ENCODE assay signal across 7 mouse cellular contexts in the genomic region with DNA sequence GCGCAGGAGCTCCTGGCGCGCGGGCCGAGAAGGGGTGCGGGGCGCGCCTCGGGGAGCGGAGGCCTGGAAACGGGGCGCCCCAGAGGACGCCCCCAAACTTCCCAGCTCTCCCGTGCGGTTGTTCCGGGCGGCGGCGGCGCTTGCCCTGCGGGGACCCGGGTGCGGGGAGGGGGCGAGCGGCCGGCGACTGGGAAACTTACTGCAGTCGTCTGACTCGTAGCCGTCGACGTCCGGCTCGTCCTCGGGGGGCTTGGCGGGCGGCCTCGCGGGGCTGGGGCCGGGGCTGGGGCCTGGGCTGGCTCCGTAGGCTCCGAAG. TPM values are rescaled to one million over a fixed set of nuclear protein-coding genes. Genes with fewer than 3 reads are reported as not detected.
A peak's percentile ranks its signal among the peaks of the same experiment; 100 is the strongest.
DNase-seq lines count a peak whose midpoint lies in the region; ATAC-seq lines count a peak whose summit lies in the region.

No protein-coding gene starts in this region.

- H3K9me3 ChIP-seq in lung, embryonic 16.5 days (ENCODE audit: control insufficient read depth, low read length): no peaks in the 10 kb centered on the region
- H3K9me3 ChIP-seq in forebrain, embryonic 16.5 days (ENCODE audit: control insufficient read depth, low read length): no peaks in the 10 kb centered on the region
- H3K9me3 ChIP-seq in limb, embryonic 11.5 days (ENCODE audit: control insufficient read depth, low read length): no peaks in the 10 kb centered on the region
- H3K9me3 ChIP-seq in stomach, embryonic 14.5 days (ENCODE audit: control insufficient read depth, low read depth, low read length): no peaks in the 10 kb centered on the region

- peak overlapping the region; percentile 72 for H3K9ac ChIP-seq in lung, embryonic 16.5 days (ENCODE audit: low read length)
- H3K9ac ChIP-seq in forebrain, embryonic 16.5 days (replicated peaks; ENCODE audit: low read depth, low read length): peak overlapping the region; percentile 57
- peak overlapping the region; percentile 58 for H3K9ac ChIP-seq in limb, embryonic 11.5 days (ENCODE audit: low read length)
- peak overlapping the region; percentile 57 for H3K9ac ChIP-seq in stomach, embryonic 14.5 days (replicated peaks; ENCODE audit: low read depth, low read length)

- peak overlapping the region; percentile 57 for H3K4me3 ChIP-seq in lung, embryonic 16.5 days (ENCODE audit: low read length)
- peak overlapping the region; percentile 58 for H3K4me3 ChIP-seq in forebrain, embryonic 16.5 days (replicated peaks; ENCODE audit: low read length)
- H3K4me3 ChIP-seq in limb, embryonic 11.5 days (ENCODE audit: low read depth, low read length): peak overlapping the region; percentile 36
- H3K4me3 ChIP-seq in stomach, embryonic 14.5 days (ENCODE audit: low read depth, low read length): peak overlapping the region; percentile 49

- H3K4me2 ChIP-seq in lung, embryonic 16.5 days (ENCODE audit: low read depth, low read length): peak overlapping the region; percentile 83
- peak overlapping the region; percentile 61 for H3K4me2 ChIP-seq in forebrain, embryonic 16.5 days (ENCODE audit: low read length)
- H3K4me2 ChIP-seq in limb, embryonic 11.5 days (ENCODE audit: low read depth, severe bottlenecking): peak overlapping the region; percentile 57
- peak overlapping the region; percentile 68 for H3K4me2 ChIP-seq in stomach, embryonic 14.5 days (replicated peaks; ENCODE audit: low read depth, low read length)

- peaks cover 35% of the 10 kb centered on the region for H3K27me3 ChIP-seq in lung, embryonic 16.5 days (ENCODE audit: control insufficient read depth, insufficient read depth, low read depth, low read length)
- H3K27me3 ChIP-seq in forebrain, embryonic 16.5 days (replicated peaks; ENCODE audit: control insufficient read depth, insufficient read depth, low read length): peaks cover 26% of the 10 kb centered on the region
- peaks cover 54% of the 10 kb centered on the region for H3K27me3 ChIP-seq in limb, embryonic 11.5 days (ENCODE audit: control insufficient read depth, insufficient read depth, low read length)
- peaks cover 3% of the 10 kb centered on the region; the same call in 1 of the 2 replicates for H3K27me3 ChIP-seq in stomach, embryonic 14.5 days (ENCODE audit: control insufficient read depth, insufficient read depth, low read length)

- 1% methylated on average over 38 of the region's 42 CpGs for WGBS in lung, embryonic 16.5 days
- 2% methylated on average over 27 of the region's 42 CpGs for WGBS in forebrain, embryonic 16.5 days
- WGBS in limb, embryonic 11.5 days: under 1% methylated on average over 30 of the region's 42 CpGs
- 2% methylated on average over 28 of the region's 42 CpGs for WGBS in stomach, embryonic 14.5 days

- no peaks in the 10 kb centered on the region for H3K36me3 ChIP-seq in lung, embryonic 16.5 days (ENCODE audit: control insufficient read depth, insufficient read depth, low read length)
- no peaks in the 10 kb centered on the region for H3K36me3 ChIP-seq in forebrain, embryonic 16.5 days (ENCODE audit: control insufficient read depth, insufficient read depth)
- H3K36me3 ChIP-seq in limb, embryonic 11.5 days (ENCODE audit: control insufficient read depth, insufficient read depth, low read length): no peaks in the 10 kb centered on the region
- no peaks in the 10 kb centered on the region for H3K36me3 ChIP-seq in stomach, embryonic 14.5 days (ENCODE audit: control insufficient read depth, insufficient read depth, low read length)

- peaks cover 13% of the 10 kb centered on the region for H3K4me1 ChIP-seq in lung, embryonic 16.5 days (replicated peaks; ENCODE audit: control insufficient read depth, insufficient read depth, low read length)
- peaks cover 8% of the 10 kb centered on the region for H3K4me1 ChIP-seq in forebrain, embryonic 16.5 days (replicated peaks; ENCODE audit: control insufficient read depth, insufficient read depth, low read length)
- H3K4me1 ChIP-seq in limb, embryonic 11.5 days (ENCODE audit: control insufficient read depth, insufficient read depth, low read length): peaks cover 6% of the 10 kb centered on the region; the same call in 1 of the 2 replicates
- peaks cover 11% of the 10 kb centered on the region; the same call in 1 of the 2 replicates for H3K4me1 ChIP-seq in stomach, embryonic 14.5 days (ENCODE audit: control insufficient read depth, insufficient read depth, low read length)

- peak; percentile 13; the same call in 1 of the 2 replicates for ATAC-seq in lung, embryonic 16.5 days (ENCODE audit: low read depth)
- peak; percentile 16; the same call in 1 of the 2 replicates for ATAC-seq in forebrain, embryonic 16.5 days
- no peak for ATAC-seq in limb, embryonic 11.5 days (ENCODE audit: insufficient number of reproducible peaks, low FRiP score, low TSS enrichment, low read depth)
- ATAC-seq in stomach, embryonic 14.5 days (ENCODE audit: insufficient number of reproducible peaks, insufficient read depth, low FRiP score, low read depth): no peak

- H3K27ac ChIP-seq in lung, embryonic 16.5 days (ENCODE audit: low read length): no peak overlapping the region
- no peak overlapping the region for H3K27ac ChIP-seq in forebrain, embryonic 16.5 days (ENCODE audit: low read length)
- no peak overlapping the region for H3K27ac ChIP-seq in limb, embryonic 11.5 days (replicated peaks; ENCODE audit: low read depth, low read length)
- H3K27ac ChIP-seq in stomach, embryonic 14.5 days (ENCODE audit: low read length): no peak overlapping the region; the same call in 1 of the 2 replicates

- DNase-seq in lung, postnatal 36 days: no peak
- DNase-seq in limb, embryonic 11.5 days (ENCODE audit: low spot score): no peak
- DNase-seq in spleen, postnatal 14 days (ENCODE audit: low spot score in 2 of 2): no peak
- DNase-seq in gastrocnemius, postnatal 14 days: no peak

- intact Hi-C loops in gastrocnemius, postnatal 14 days (cut with DNase I; ENCODE audit: low total_unique reads): no loop called here

RNA-seq across cellular contexts. Expression of gene Doc2b, which starts 0.6 kb away (rescaled TPM):
- 0.44 and 0.68 TPM in 2 replicates for polyA plus RNA-seq in lung, embryonic 16.5 days (2015; fragmentation: Nextera tagmentation; extraction: Ambion mirVana)
- 2.3 and 3.0 TPM in 2 replicates for polyA plus RNA-seq in forebrain, embryonic 16.5 days (2015; fragmentation: Nextera tagmentation; extraction: Ambion mirVana)
- 0.19 and 0.27 TPM in 2 replicates for polyA plus RNA-seq in limb, embryonic 11.5 days (2014; fragmentation: Nextera tagmentation; extraction: Ambion mirVana)
- polyA plus RNA-seq in stomach, embryonic 14.5 days (2014; fragmentation: Nextera tagmentation; extraction: Ambion mirVana): 2.5 and 2.6 TPM in 2 replicates
- total RNA-seq in gastrocnemius, postnatal 14 days (2021): 1 to 10 TPM in 1 of 2 experiments, under 1 TPM in 1; 0.53 to 1.8 TPM

Comparison
In these comparisons a context has a peak if more than half of its experiments do, and no peak if none do; other contexts are left out.
1. ATAC-seq: peak in lung, embryonic 16.5 days (single experiment) and forebrain, embryonic 16.5 days (single experiment); none in limb, embryonic 11.5 days (single experiment) and stomach, embryonic 14.5 days (single experiment).
2. Peak in every context shown above with its lines, with median percentiles within 50 percentile points of each other: H3K4me2 ChIP-seq, H3K4me3 ChIP-seq and H3K9ac ChIP-seq.